15 mouse cellular contexts compared by ENCODE assay signal in the genomic region with DNA sequence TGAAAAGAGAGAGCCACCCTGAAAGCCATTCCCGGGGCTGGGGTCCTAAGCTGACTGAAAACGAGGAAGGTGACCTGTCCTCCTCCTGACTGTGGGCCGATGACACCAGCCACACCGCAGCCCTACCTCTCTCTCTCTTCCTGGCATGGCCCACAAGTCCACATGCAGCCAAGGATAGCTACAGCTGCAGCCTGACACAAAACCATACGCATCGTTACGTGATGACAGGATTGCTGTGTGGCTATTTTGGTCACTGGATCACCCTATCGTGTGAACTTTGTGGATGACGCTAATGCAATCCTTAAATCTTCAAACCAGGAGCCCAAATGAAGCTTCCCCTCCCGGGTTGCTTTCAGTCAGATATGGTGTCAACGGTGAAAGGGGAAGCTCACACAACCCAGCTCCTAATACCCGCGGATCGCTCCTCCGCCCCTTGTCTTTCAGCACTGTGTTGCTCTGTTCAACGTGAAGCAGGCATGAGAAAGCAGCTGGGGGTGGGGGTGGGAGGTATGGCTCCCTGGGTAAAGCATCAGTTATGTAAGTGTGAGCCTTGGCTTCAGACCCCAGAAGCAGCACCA. TPM values are rescaled to one million over a fixed set of nuclear protein-coding genes. Genes with fewer than 3 reads are reported as not detected.
A peak's percentile ranks its signal among the peaks of the same experiment; 100 is the strongest.
DNase-seq lines count a peak whose midpoint lies in the region; ATAC-seq lines count a peak whose summit lies in the region.
"Had no signal": no experiment of that assay in that cellular context is flagged by ENCODE, and none has a peak within 500 bp of the region (broad histone marks: within the 10 kb centered on the region; RNA-seq: fewer than 3 reads in every experiment).

No protein-coding gene starts in this region.

- peak; percentile 68 for ATAC-seq in granulocyte monocyte progenitor cell, adult 5-6 weeks (replicated peaks; ENCODE audit: poor library complexity, severe bottlenecking)
- peak; percentile 44; the same call in 1 of the 2 replicates for ATAC-seq in heart, embryonic 14.5 days (ENCODE audit: insufficient number of reproducible peaks, insufficient read depth, low FRiP score, low read depth)
- peak; percentile 71 for ATAC-seq in megakaryocyte progenitor cell, adult 5-6 weeks (replicated peaks; ENCODE audit: poor library complexity)
- no peak for ATAC-seq in midbrain, embryonic 11.5 days (ENCODE audit: low FRiP score)
- ATAC-seq: forebrain, embryonic 13.5 days; intestine, postnatal 0 days had no signal

- DNase-seq in heart, adult 11 months = peak; percentile 92
- DNase-seq in heart, postnatal 36 days = no peak
- DNase-seq in midbrain, embryonic 11.5 days (ENCODE audit: low spot score, missing footprints) = no peak
- no peak for DNase-seq in adrenal gland, adult 18-20 months (ENCODE audit: low spot score in 2 of 2)
- DNase-seq: cerebellum, adult 9-10 months had no signal

- no peaks in the 10 kb centered on the region for H3K27me3 ChIP-seq in heart, embryonic 14.5 days (ENCODE audit: control insufficient read depth, insufficient read depth, low read length)
- no peaks in the 10 kb centered on the region for H3K27me3 ChIP-seq in midbrain, embryonic 11.5 days (ENCODE audit: control insufficient read depth, insufficient read depth, low read length)
- H3K27me3 ChIP-seq: CH12.LX; forebrain, embryonic 13.5 days; hindbrain, embryonic 15.5 days; liver, embryonic 12.5 days; neural tube, embryonic 12.5 days had no signal

- no peaks in the 10 kb centered on the region for H3K9me3 ChIP-seq in heart, embryonic 14.5 days (ENCODE audit: control insufficient read depth, low read length)
- no peaks in the 10 kb centered on the region; the same call in 1 of the 2 replicates for H3K9me3 ChIP-seq in midbrain, embryonic 11.5 days (ENCODE audit: control insufficient read depth, low read length)
- H3K9me3 ChIP-seq: forebrain, embryonic 13.5 days; hindbrain, embryonic 15.5 days; limb, embryonic 10.5 days; liver, embryonic 12.5 days; neural tube, embryonic 12.5 days had no signal

- no peaks in the 10 kb centered on the region for H3K36me3 ChIP-seq in heart, embryonic 14.5 days (ENCODE audit: control insufficient read depth, insufficient read depth, low read length)
- H3K36me3 ChIP-seq in midbrain, embryonic 11.5 days (ENCODE audit: control insufficient read depth, insufficient read depth, low read length) = no peaks in the 10 kb centered on the region
- H3K36me3 ChIP-seq: hindbrain, embryonic 15.5 days; limb, embryonic 10.5 days; liver, embryonic 12.5 days; neural tube, embryonic 12.5 days had no signal

- peak overlapping the region; percentile 47 for H3K4me2 ChIP-seq in heart, embryonic 14.5 days (ENCODE audit: low read length)
- H3K4me2 ChIP-seq in midbrain, embryonic 11.5 days = no peak overlapping the region
- H3K4me2 ChIP-seq: forebrain, embryonic 13.5 days; hindbrain, embryonic 15.5 days; liver, embryonic 12.5 days; neural tube, embryonic 12.5 days had no signal

- peak overlapping the region; percentile 28; the same call in 1 of the 2 replicates for H3K9ac ChIP-seq in heart, embryonic 14.5 days (ENCODE audit: low read length)
- no peak overlapping the region for H3K9ac ChIP-seq in midbrain, embryonic 11.5 days (ENCODE audit: low read length)
- H3K9ac ChIP-seq: forebrain, embryonic 13.5 days; hindbrain, embryonic 15.5 days; liver, embryonic 12.5 days; neural tube, embryonic 12.5 days had no signal

- peak overlapping the region; percentile 65 to 77 for H3K27ac ChIP-seq in heart, embryonic 14.5 days (replicated peaks in 1 of 2; ENCODE audit: control insufficient read depth in 1 of 2, insufficient read depth in 1 of 2, low read depth in 2 of 2, low read length in 2 of 2)
- no peak overlapping the region for H3K27ac ChIP-seq in midbrain, embryonic 11.5 days (ENCODE audit: low read depth, low read length)
- H3K27ac ChIP-seq: forebrain, embryonic 13.5 days; hindbrain, embryonic 15.5 days; limb, embryonic 10.5 days; liver, embryonic 12.5 days; neural tube, embryonic 12.5 days had no signal

- H3K4me1 ChIP-seq in heart, embryonic 14.5 days (ENCODE audit: control insufficient read depth in 2 of 2, insufficient read depth in 2 of 2, low read length in 2 of 2) = peaks cover 21 to 33% of the 10 kb centered on the region in 2 experiments
- peaks cover 8% of the 10 kb centered on the region for H3K4me1 ChIP-seq in midbrain, embryonic 11.5 days (ENCODE audit: control insufficient read depth, insufficient read depth, low read length)
- H3K4me1 ChIP-seq: forebrain, embryonic 13.5 days; hindbrain, embryonic 15.5 days; limb, embryonic 10.5 days had no signal

- 21% methylated on average over 16 of the region's 16 CpGs for WGBS in heart, embryonic 14.5 days
- WGBS in midbrain, embryonic 11.5 days = 86% methylated on average over 16 of the region's 16 CpGs

- intact Hi-C loops in heart, postnatal 36 days (cut with DNase I) = no loop called here

- no peak overlapping the region for H3K4me3 ChIP-seq in heart, embryonic 14.5 days (ENCODE audit: control insufficient read depth in 1 of 2, insufficient read depth in 1 of 2, low read depth in 1 of 2, low read length in 2 of 2)
- H3K4me3 ChIP-seq in midbrain, embryonic 11.5 days (ENCODE audit: low read depth, low read length) = no peak overlapping the region
- H3K4me3 ChIP-seq: forebrain, embryonic 13.5 days; hindbrain, embryonic 15.5 days; limb, embryonic 10.5 days; liver, embryonic 12.5 days; neural tube, embryonic 12.5 days had no signal

RNA-seq across cellular contexts. Expression of a gene that starts 35.1 kb away (rescaled TPM):
- total RNA-seq in heart, postnatal 36 days (2021) = 100 to 1,000 TPM; 103 to 108 TPM
- 120 and 133 TPM in 2 replicates for total RNA-seq in granulocyte monocyte progenitor cell, adult 5-6 weeks (2014; fragmentation: Nextera tagmentation)
- 203 and 215 TPM in 2 replicates for total RNA-seq in granulocyte monocyte progenitor cell, adult 5-6 weeks (2017)
- 82.2 and 83.9 TPM in 2 replicates for polyA plus RNA-seq in heart, embryonic 14.5 days (2014; fragmentation: Nextera tagmentation; extraction: Ambion mirVana)
- total RNA-seq in megakaryocyte progenitor cell, adult 5-6 weeks (2015) = 136 and 143 TPM in 2 replicates
- 203 and 208 TPM in 2 replicates for total RNA-seq in megakaryocyte progenitor cell, adult 5-6 weeks (2017)
- polyA plus RNA-seq in midbrain, embryonic 11.5 days (2014; fragmentation: Nextera tagmentation; extraction: Ambion mirVana) = 166 TPM in 2 replicates
- total RNA-seq in adrenal gland, adult 18-20 months (2021) = 10 to 100 TPM; 60.5 to 76.4 TPM
